Mouse (Mus musculus): ENCODE measurements around the gene Hunk. TPM values are rescaled to one million over a fixed set of nuclear protein-coding genes. Genes with fewer than 3 reads are reported as not detected.

The Hunk gene
- polyA plus RNA-seq, 1 experiment, result 12.1 TPM

DNA sequence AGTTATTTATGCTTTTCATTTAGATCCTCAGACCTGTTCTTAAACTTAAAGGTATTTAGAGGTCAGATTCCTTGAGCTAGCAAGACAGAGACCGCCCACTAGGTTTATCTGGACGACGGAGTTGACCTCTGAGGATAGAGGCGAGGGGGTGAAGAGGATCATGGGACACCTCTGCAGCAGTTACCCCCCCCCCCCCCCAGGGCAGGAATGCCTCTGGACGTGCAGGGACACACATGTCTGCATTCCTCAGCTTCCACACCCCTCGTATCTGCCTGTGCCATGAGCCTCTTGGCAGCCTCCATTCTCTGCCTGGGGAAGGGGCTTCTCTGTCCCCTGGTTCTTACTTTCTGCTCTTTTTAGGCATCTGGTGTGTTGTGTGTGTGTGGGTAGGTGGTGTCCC lies 19.8 kb downstream of the Hunk start:
- TF ChIP-seq CTCF (IDR thresholded peaks at IDR 0.05; ENCODE audit: extremely low read depth, insufficient read depth, low read length) (no peak), POLR2A (IDR thresholded peaks at IDR 0.05; ENCODE audit: extremely low read depth, insufficient read depth, low read length) (no peak)
- H3K4me3 ChIP-seq (ENCODE audit: insufficient read depth, low read length), result no peak overlapping the region
- no peaks in the 10 kb centered on the region for H3K4me1 ChIP-seq (ENCODE audit: control insufficient read depth, insufficient read depth, low read length)
- no peak overlapping the region for H3K27ac ChIP-seq (ENCODE audit: insufficient read depth, low read length)

GRCm38 (mm10) chr16:90407541-90408289 lies 21.9 kb downstream of the Hunk start:
- no peak for TF ChIP-seq POLR2A (IDR thresholded peaks at IDR 0.05; ENCODE audit: extremely low read depth, insufficient read depth, low read length)
- no peak for TF ChIP-seq CTCF (IDR thresholded peaks at IDR 0.05; ENCODE audit: extremely low read depth, insufficient read depth, low read length)
- Histone ChIP-seq H3K4me1 (ENCODE audit: control insufficient read depth, insufficient read depth, low read length) (no peaks in the 10 kb centered on the region), H3K4me3 (ENCODE audit: insufficient read depth, low read length) (no peak overlapping the region), H3K27ac (ENCODE audit: insufficient read depth, low read length) (no peak overlapping the region)

DNA sequence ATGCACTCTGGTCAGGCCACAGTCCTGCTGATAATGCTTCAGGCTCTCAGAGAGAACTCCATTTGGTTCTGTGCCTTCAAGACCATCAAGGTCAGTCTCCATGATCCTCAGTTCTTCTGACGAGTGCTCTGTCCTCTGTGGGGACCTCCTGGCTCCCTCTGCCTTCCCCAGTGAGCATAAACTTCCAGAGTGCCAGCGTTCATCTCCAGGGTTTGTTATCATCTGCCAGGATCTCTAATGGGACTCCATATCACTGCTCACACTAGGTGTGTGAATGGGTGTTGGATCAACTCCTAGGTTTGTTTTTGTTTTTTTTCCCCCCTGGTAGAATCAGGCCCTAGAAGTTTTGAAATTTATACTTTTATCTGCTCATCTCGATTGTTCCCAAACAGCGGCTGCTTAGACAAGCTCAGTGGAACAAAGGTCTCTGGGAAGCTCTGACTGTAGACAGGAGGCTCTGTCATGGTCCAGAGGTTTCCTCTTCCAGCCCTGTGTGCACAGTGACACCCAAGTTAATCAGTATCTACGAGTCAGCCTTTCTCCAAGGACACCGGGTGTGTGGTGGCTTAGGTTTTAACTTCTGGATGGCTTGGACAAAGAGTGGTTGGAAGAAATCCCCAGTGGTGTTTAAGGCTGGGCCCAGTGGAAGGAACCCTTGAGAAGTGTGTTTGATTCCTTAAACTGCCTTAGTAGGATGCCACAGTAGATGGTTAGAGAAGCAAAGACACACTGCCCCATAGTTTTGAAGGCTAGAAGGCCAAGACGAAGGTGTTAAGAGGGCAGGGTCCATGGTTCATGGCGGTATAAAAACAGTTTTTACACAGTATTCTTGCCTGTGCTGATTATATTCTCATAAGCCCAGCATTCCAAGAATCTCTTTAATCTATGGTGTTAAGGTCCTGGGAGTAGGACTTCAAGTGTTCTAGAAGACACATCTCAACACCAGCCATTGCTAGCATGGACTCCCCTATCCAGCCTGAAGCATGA lies 26.6 kb downstream of the Hunk start:
- TF ChIP-seq POLR2A (IDR thresholded peaks at IDR 0.05; ENCODE audit: extremely low read depth, insufficient read depth, low read length), result no peak

GRCm38 (mm10) chr16:90416621-90417020 lies 30.8 kb downstream of the Hunk start:
- H3K27ac ChIP-seq (ENCODE audit: insufficient read depth, low read length), result no peak overlapping the region
- TF ChIP-seq CTCF (IDR thresholded peaks at IDR 0.05; ENCODE audit: extremely low read depth, insufficient read depth, low read length) (no peak), POLR2A (IDR thresholded peaks at IDR 0.05; ENCODE audit: extremely low read depth, insufficient read depth, low read length) (no peak)
- H3K4me3 ChIP-seq (ENCODE audit: insufficient read depth, low read length), result no peak overlapping the region
- H3K4me1 ChIP-seq (ENCODE audit: control insufficient read depth, insufficient read depth, low read length), result no peaks in the 10 kb centered on the region

More for the DNA sequence above, 26.6 kb downstream of the Hunk start:
- H3K27ac ChIP-seq (ENCODE audit: insufficient read depth, low read length), result no peak overlapping the region
- H3K4me3 ChIP-seq (ENCODE audit: insufficient read depth, low read length), result no peak overlapping the region
- H3K4me1 ChIP-seq (ENCODE audit: control insufficient read depth, insufficient read depth, low read length), result no peaks in the 10 kb centered on the region

GRCm38 (mm10) chr16:90418661-90419060 lies 32.8 kb downstream of the Hunk start:
- no peak overlapping the region for H3K4me3 ChIP-seq (ENCODE audit: insufficient read depth, low read length)
- 0 out of 2 replicates have a peak, but pooled peaks cover 1% of the 10 kb centered on the region for H3K4me1 ChIP-seq (ENCODE audit: control insufficient read depth, insufficient read depth, low read length)
- no peak overlapping the region for H3K27ac ChIP-seq (ENCODE audit: insufficient read depth, low read length)
- no peak for TF ChIP-seq POLR2A (IDR thresholded peaks at IDR 0.05; ENCODE audit: extremely low read depth, insufficient read depth, low read length)
- TF ChIP-seq CTCF (IDR thresholded peaks at IDR 0.05; ENCODE audit: extremely low read depth, insufficient read depth, low read length), result no peak

- no peak for TF ChIP-seq CTCF (IDR thresholded peaks at IDR 0.05; ENCODE audit: extremely low read depth, insufficient read depth, low read length)
- no peak for TF ChIP-seq POLR2A (IDR thresholded peaks at IDR 0.05; ENCODE audit: extremely low read depth, insufficient read depth, low read length)
- Histone ChIP-seq H3K27ac (ENCODE audit: insufficient read depth, low read length) (no peak overlapping the region), H3K4me3 (ENCODE audit: insufficient read depth, low read length) (no peak overlapping the region), H3K4me1 (ENCODE audit: control insufficient read depth, insufficient read depth, low read length) (peaks cover 1% of the 10 kb centered on the region; the same call in 1 of the 2 replicates)
Measured at GRCm38 (mm10) chr16:90421145-90421544, 35.3 kb downstream of the Hunk start.

- TF ChIP-seq POLR2A (IDR thresholded peaks at IDR 0.05; ENCODE audit: extremely low read depth, insufficient read depth, low read length) (no peak), CTCF (IDR thresholded peaks at IDR 0.05; ENCODE audit: extremely low read depth, insufficient read depth, low read length) (no peak)
- H3K27ac ChIP-seq (ENCODE audit: insufficient read depth, low read length), result no peak overlapping the region
- H3K4me1 ChIP-seq (ENCODE audit: control insufficient read depth, insufficient read depth, low read length), result peaks cover 1% of the 10 kb centered on the region; the same call in 1 of the 2 replicates
- no peak overlapping the region for H3K4me3 ChIP-seq (ENCODE audit: insufficient read depth, low read length)
Measured at GRCm38 (mm10) chr16:90421551-90421950, 35.7 kb downstream of the Hunk start.

- no peak for TF ChIP-seq POLR2A (IDR thresholded peaks at IDR 0.05; ENCODE audit: extremely low read depth, insufficient read depth, low read length)
- TF ChIP-seq CTCF (IDR thresholded peaks at IDR 0.05; ENCODE audit: extremely low read depth, insufficient read depth, low read length), result no peak
- H3K4me3 ChIP-seq (ENCODE audit: insufficient read depth, low read length), result no peak overlapping the region
- peak overlapping the region; percentile 33; the same call in 1 of the 2 replicates for H3K27ac ChIP-seq (ENCODE audit: insufficient read depth, low read length)
- peaks cover 1% of the 10 kb centered on the region; the same call in 1 of the 2 replicates for H3K4me1 ChIP-seq (ENCODE audit: control insufficient read depth, insufficient read depth, low read length)
Measured at GRCm38 (mm10) chr16:90422108-90422529, 36.3 kb downstream of the Hunk start.

DNA sequence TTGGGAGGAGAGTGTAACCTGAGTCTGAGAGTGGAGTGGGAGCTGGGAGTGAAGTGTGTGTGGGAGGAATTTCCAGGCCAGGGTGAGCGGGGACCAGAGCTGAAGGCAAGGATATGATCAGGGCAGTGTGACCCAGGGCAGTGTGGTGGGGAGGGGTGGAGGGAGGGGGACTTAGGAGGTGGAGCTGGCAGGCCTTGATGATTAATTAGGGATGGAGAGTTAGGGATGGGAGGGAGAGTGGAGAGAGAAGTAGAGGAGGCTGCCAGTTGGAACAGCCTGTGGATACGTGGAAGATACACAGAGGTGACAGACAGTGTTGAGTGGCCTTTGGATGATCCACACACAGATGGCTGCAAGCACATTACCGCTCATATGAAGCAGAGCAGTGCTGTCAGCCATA lies 38.1 kb downstream of the Hunk start:
- TF ChIP-seq POLR2A (IDR thresholded peaks at IDR 0.05; ENCODE audit: extremely low read depth, insufficient read depth, low read length) (no peak), CTCF (IDR thresholded peaks at IDR 0.05; ENCODE audit: extremely low read depth, insufficient read depth, low read length) (no peak)
- peaks cover 1% of the 10 kb centered on the region; the same call in 1 of the 2 replicates for H3K4me1 ChIP-seq (ENCODE audit: control insufficient read depth, insufficient read depth, low read length)
- no peak overlapping the region for H3K27ac ChIP-seq (ENCODE audit: insufficient read depth, low read length)
- no peak overlapping the region for H3K4me3 ChIP-seq (ENCODE audit: insufficient read depth, low read length)

Data from cortical plate, adult 2 months (tissue).